12 mouse cellular contexts compared by ENCODE assay signal in genomic region chr4:139115721-139116120, GRCm38 (mm10). TPM values are rescaled to one million over a fixed set of nuclear protein-coding genes. Genes with fewer than 3 reads are reported as not detected.
A peak's percentile ranks its signal among the peaks of the same experiment; 100 is the strongest.
DNase-seq lines count a peak whose midpoint lies in the region; ATAC-seq and TF ChIP-seq lines count a peak whose summit lies in the region.
"Had no signal": no experiment of that assay in that cellular context is flagged by ENCODE, and none has a peak within 500 bp of the region (broad histone marks: within the 10 kb centered on the region; RNA-seq: fewer than 3 reads in every experiment).

No protein-coding gene starts in this region.

- no peak for TF ChIP-seq RAD21 in CH12.LX (IDR thresholded peaks at IDR 0.05; ENCODE audit: low read depth, low read length)

- H3K9ac ChIP-seq in embryonic facial prominence, embryonic 11.5 days (replicated peaks; ENCODE audit: low read length), result no peak overlapping the region
- no peak overlapping the region for H3K9ac ChIP-seq in limb, embryonic 11.5 days (ENCODE audit: low read length)
- no peak overlapping the region for H3K9ac ChIP-seq in CH12.LX (ENCODE audit: insufficient read depth, low read depth)
- H3K9ac ChIP-seq: hindbrain, embryonic 14.5 days had no signal

- DNase-seq in embryonic facial prominence, embryonic 11.5 days (ENCODE audit: low spot score), result peak; percentile 34
- DNase-seq in embryonic facial prominence, embryonic 10.5 days (ENCODE audit: low spot score), result no peak
- DNase-seq in limb, embryonic 11.5 days (ENCODE audit: low spot score), result peak; percentile 38
- no peak for DNase-seq in limb, embryonic 10.5 days (ENCODE audit: low spot score)
- peak; percentile 36 for DNase-seq in CH12.LX (ENCODE audit: extremely low read depth)
- DNase-seq in urinary bladder, postnatal 14 days (ENCODE audit: low spot score), result no peak
- DNase-seq in left cerebral cortex, postnatal 25 days (ENCODE audit: low spot score in 2 of 2), result no peak
- DNase-seq: adrenal gland, postnatal 10 days; layer of hippocampus, adult 9-11 months had no signal

- no peak for ATAC-seq in embryonic facial prominence, embryonic 11.5 days (replicated peaks; ENCODE audit: insufficient number of reproducible peaks, low FRiP score, low TSS enrichment, low read depth)
- ATAC-seq in limb, embryonic 11.5 days (ENCODE audit: insufficient number of reproducible peaks, low FRiP score, low TSS enrichment, low read depth), result no peak
- peak; percentile 62; the same call in 1 of the 2 replicates for ATAC-seq in erythroblast, adult 5-6 weeks (replicated peaks; ENCODE audit: low FRiP score, poor library complexity, severe bottlenecking)

- intact Hi-C loops in left cerebral cortex, postnatal 25 days (cut with DNase I), result no loop called here

- H3K79me2 ChIP-seq in CH12.LX (replicated peaks; ENCODE audit: control insufficient read depth, extremely low read depth, insufficient read depth, poor library complexity, severe bottlenecking), result peaks cover 91% of the 10 kb centered on the region

- no peak for TF ChIP-seq EP300 in CH12.LX (IDR thresholded peaks at IDR 0.05; ENCODE audit: low read length)

- H3K4me3 ChIP-seq in embryonic facial prominence, embryonic 11.5 days (ENCODE audit: low read depth, low read length), result no peak overlapping the region
- no peak overlapping the region for H3K4me3 ChIP-seq in embryonic facial prominence, embryonic 10.5 days
- no peak overlapping the region for H3K4me3 ChIP-seq in limb, embryonic 11.5 days (ENCODE audit: low read depth, low read length)
- H3K4me3 ChIP-seq in limb, embryonic 10.5 days, result no peak overlapping the region
- no peak overlapping the region for H3K4me3 ChIP-seq in CH12.LX (replicated peaks in 1 of 3; ENCODE audit: low read depth in 2 of 3, low read length in 2 of 3, poor library complexity in 1 of 3)

- TF ChIP-seq CTCF in CH12.LX (conservative IDR thresholded peaks at IDR 0.05 in 1 of 2, IDR thresholded peaks at IDR 0.05 in 1 of 2; ENCODE audit: low read depth in 2 of 2, low read length in 2 of 2), result peak; percentile 29 to 32; a peak in 3 of 4 replicates

- H3K36me3 ChIP-seq in embryonic facial prominence, embryonic 11.5 days (replicated peaks; ENCODE audit: control insufficient read depth, insufficient read depth, low read depth, low read length), result no peaks in the 10 kb centered on the region
- 0 out of 2 replicates have a peak, but pooled peaks cover 6% of the 10 kb centered on the region for H3K36me3 ChIP-seq in embryonic facial prominence, embryonic 10.5 days (replicated peaks)
- H3K36me3 ChIP-seq in limb, embryonic 11.5 days (ENCODE audit: control insufficient read depth, insufficient read depth, low read length), result no peaks in the 10 kb centered on the region
- H3K36me3 ChIP-seq in limb, embryonic 10.5 days, result no peaks in the 10 kb centered on the region
- peaks cover 0 to 60% of the 10 kb centered on the region in 2 experiments for H3K36me3 ChIP-seq in CH12.LX (replicated peaks in 1 of 2; ENCODE audit: control insufficient read depth in 1 of 2, insufficient read depth in 1 of 2, low read length in 1 of 2)

- H3K9me3 ChIP-seq in embryonic facial prominence, embryonic 11.5 days (replicated peaks; ENCODE audit: control insufficient read depth, low read length), result no peaks in the 10 kb centered on the region
- H3K9me3 ChIP-seq in embryonic facial prominence, embryonic 10.5 days, result no peaks in the 10 kb centered on the region
- H3K9me3 ChIP-seq in limb, embryonic 11.5 days (ENCODE audit: control insufficient read depth, low read length), result no peaks in the 10 kb centered on the region
- no peaks in the 10 kb centered on the region for H3K9me3 ChIP-seq in limb, embryonic 10.5 days (replicated peaks)
- H3K9me3 ChIP-seq in CH12.LX (replicated peaks; ENCODE audit: low read length), result no peaks in the 10 kb centered on the region

- TF ChIP-seq POLR2A in CH12.LX (IDR thresholded peaks at IDR 0.05; ENCODE audit: low read depth, low read length), result no peak

- dilution Hi-C loops in CH12.LX (cut with MboI; ENCODE audit: extremely low pct_ligation_motif_present, extremely low pct_unique_long_range_greater_than_20kb, low sequenced_read_pairs), result no loop called here

- H3K4me2 ChIP-seq in embryonic facial prominence, embryonic 11.5 days (ENCODE audit: low read depth, low read length), result no peak overlapping the region
- no peak overlapping the region for H3K4me2 ChIP-seq in limb, embryonic 11.5 days (ENCODE audit: low read depth, severe bottlenecking)
- H3K4me2 ChIP-seq in CH12.LX (ENCODE audit: insufficient read depth, low read depth, poor library complexity, severe bottlenecking), result no peak overlapping the region
- H3K4me2 ChIP-seq: hindbrain, embryonic 14.5 days had no signal

- no peak overlapping the region for H3K27ac ChIP-seq in embryonic facial prominence, embryonic 11.5 days (replicated peaks; ENCODE audit: low read depth, low read length)
- H3K27ac ChIP-seq in embryonic facial prominence, embryonic 10.5 days (replicated peaks), result no peak overlapping the region
- H3K27ac ChIP-seq in limb, embryonic 11.5 days (replicated peaks; ENCODE audit: low read depth, low read length), result no peak overlapping the region
- H3K27ac ChIP-seq in limb, embryonic 10.5 days, result no peak overlapping the region
- H3K27ac ChIP-seq in CH12.LX (ENCODE audit: insufficient read depth, low read depth), result no peak overlapping the region
- H3K27ac ChIP-seq: hindbrain, embryonic 14.5 days had no signal

- H3K4me1 ChIP-seq in embryonic facial prominence, embryonic 11.5 days (ENCODE audit: control insufficient read depth, insufficient read depth, low read length), result peaks cover 2% of the 10 kb centered on the region; the same call in 1 of the 2 replicates
- H3K4me1 ChIP-seq in embryonic facial prominence, embryonic 10.5 days, result peaks cover 35% of the 10 kb centered on the region
- H3K4me1 ChIP-seq in limb, embryonic 11.5 days (ENCODE audit: control insufficient read depth, insufficient read depth, low read length), result no peaks in the 10 kb centered on the region
- peaks cover 10% of the 10 kb centered on the region for H3K4me1 ChIP-seq in limb, embryonic 10.5 days
- peaks cover 2 to 57% of the 10 kb centered on the region in 2 experiments; a peak in 3 of 4 replicates for H3K4me1 ChIP-seq in CH12.LX (ENCODE audit: control insufficient read depth in 1 of 2, insufficient read depth in 2 of 2)

- in situ Hi-C loops in CH12.LX (cut with MboI; ENCODE audit: low pct_ligation_motif_present, low pct_unique_long_range_greater_than_20kb, low sequenced_read_pairs), result no loop called here

- H3K27me3 ChIP-seq in embryonic facial prominence, embryonic 11.5 days (ENCODE audit: control insufficient read depth, insufficient read depth, low read length), result no peaks in the 10 kb centered on the region
- no peaks in the 10 kb centered on the region for H3K27me3 ChIP-seq in embryonic facial prominence, embryonic 10.5 days (replicated peaks; ENCODE audit: low read depth, poor library complexity, severe bottlenecking)
- H3K27me3 ChIP-seq in limb, embryonic 11.5 days (ENCODE audit: control insufficient read depth, insufficient read depth, low read length), result no peaks in the 10 kb centered on the region
- no peaks in the 10 kb centered on the region for H3K27me3 ChIP-seq in limb, embryonic 10.5 days (ENCODE audit: low read depth, poor library complexity, severe bottlenecking)
- no peaks in the 10 kb centered on the region for H3K27me3 ChIP-seq in CH12.LX (replicated peaks)

- WGBS in embryonic facial prominence, embryonic 11.5 days, result 90% methylated on average over 5 of the region's 5 CpGs
- WGBS in embryonic facial prominence, embryonic 10.5 days, result 88% methylated on average over 5 of the region's 5 CpGs
- 83% methylated on average over 5 of the region's 5 CpGs for WGBS in limb, embryonic 11.5 days
- WGBS in limb, embryonic 10.5 days, result 89% methylated on average over 5 of the region's 5 CpGs

RNA-seq across cellular contexts. Expression of gene Minos1, which starts 15.2 kb away (rescaled TPM):
- polyA plus RNA-seq in embryonic facial prominence, embryonic 11.5 days (2014; fragmentation: Nextera tagmentation; extraction: Ambion mirVana), result 492 and 522 TPM in 2 replicates
- 431 and 444 TPM in 2 replicates for polyA plus RNA-seq in embryonic facial prominence, embryonic 10.5 days (2016; fragmentation: Nextera tagmentation; extraction: Ambion mirVana)
- polyA plus RNA-seq in limb, embryonic 11.5 days (2014; fragmentation: Nextera tagmentation; extraction: Ambion mirVana), result 404 and 456 TPM in 2 replicates
- polyA plus RNA-seq in limb, embryonic 10.5 days (2016; fragmentation: Nextera tagmentation; extraction: Ambion mirVana), result 393 and 402 TPM in 2 replicates
- total RNA-seq in CH12.LX (2012; rRNA removed), result 139 and 151 TPM in 2 replicates
- 36.8 and 39.2 TPM in 2 replicates for total RNA-seq in CH12.LX (2014; rRNA removed)
- polyA plus RNA-seq in CH12.LX (2012; ENCODE audit: insufficient read length, low read depth), result 410 and 418 TPM in 2 replicates
- total RNA-seq in erythroblast, adult 5-6 weeks (2015; ENCODE audit: low replicate concordance), result 103 and 127 TPM in 2 replicates
- 36.6 and 91.7 TPM in 2 replicates for total RNA-seq in erythroblast, adult 5-6 weeks (2017; ENCODE audit: low replicate concordance)
- total RNA-seq in left cerebral cortex, postnatal 25 days (2021), result 100 to 1,000 TPM; 215 to 218 TPM

RNA-seq across cellular contexts. Expression of gene Nbl1, which starts 22.9 kb away (rescaled TPM):
- polyA plus RNA-seq in embryonic facial prominence, embryonic 11.5 days (2014; fragmentation: Nextera tagmentation; extraction: Ambion mirVana), result 91.6 and 106 TPM in 2 replicates
- 51.7 and 80.8 TPM in 2 replicates for polyA plus RNA-seq in embryonic facial prominence, embryonic 10.5 days (2016; fragmentation: Nextera tagmentation; extraction: Ambion mirVana)
- polyA plus RNA-seq in limb, embryonic 11.5 days (2014; fragmentation: Nextera tagmentation; extraction: Ambion mirVana), result 51.8 and 53.8 TPM in 2 replicates
- 12.5 and 28.7 TPM in 2 replicates for polyA plus RNA-seq in limb, embryonic 10.5 days (2016; fragmentation: Nextera tagmentation; extraction: Ambion mirVana)
- 0.55 and 0.89 TPM in 2 replicates for total RNA-seq in CH12.LX (2012; rRNA removed)
- 1.4 and 1.5 TPM in 2 replicates for total RNA-seq in CH12.LX (2014; rRNA removed)
- polyA plus RNA-seq in CH12.LX (2012; ENCODE audit: insufficient read length, low read depth), result 2.0 and 3.3 TPM in 2 replicates
- total RNA-seq in erythroblast, adult 5-6 weeks (2015; ENCODE audit: low replicate concordance), result not detected in 2 replicates
- not detected in 2 replicates for total RNA-seq in erythroblast, adult 5-6 weeks (2017; ENCODE audit: low replicate concordance)
- total RNA-seq in left cerebral cortex, postnatal 25 days (2021), result 10 to 100 TPM; 65.9 to 78.4 TPM

RNA-seq across cellular contexts. Expression of gene Htr6, which starts 40.4 kb away (rescaled TPM):
- polyA plus RNA-seq in embryonic facial prominence, embryonic 11.5 days (2014; fragmentation: Nextera tagmentation; extraction: Ambion mirVana), result 0.49 and 0.56 TPM in 2 replicates
- polyA plus RNA-seq in embryonic facial prominence, embryonic 10.5 days (2016; fragmentation: Nextera tagmentation; extraction: Ambion mirVana), result 0.23 and 0.26 TPM in 2 replicates
- 0.07 and 0.11 TPM in 2 replicates for polyA plus RNA-seq in limb, embryonic 11.5 days (2014; fragmentation: Nextera tagmentation; extraction: Ambion mirVana)
- polyA plus RNA-seq in limb, embryonic 10.5 days (2016; fragmentation: Nextera tagmentation; extraction: Ambion mirVana), result not detected in 2 replicates
- total RNA-seq in CH12.LX (2012; rRNA removed) (not detected in 2 replicates), CH12.LX (2014; rRNA removed) (not detected in 2 replicates)
- not detected in 2 replicates for polyA plus RNA-seq in CH12.LX (2012; ENCODE audit: insufficient read length, low read depth)
- not detected in 2 replicates for total RNA-seq in erythroblast, adult 5-6 weeks (2015; ENCODE audit: low replicate concordance)
- total RNA-seq in erythroblast, adult 5-6 weeks (2017; ENCODE audit: low replicate concordance), result not detected in 2 replicates
- 1 to 10 TPM; 6.4 to 6.6 TPM for total RNA-seq in left cerebral cortex, postnatal 25 days (2021)
- polyA plus RNA-seq: liver, embryonic 16.5 days had no signal

Comparison
In these comparisons a context has a peak if more than half of its experiments do, and no peak if none do; other contexts are left out.
1. DNase-seq: peak in embryonic facial prominence, embryonic 11.5 days (single experiment), limb, embryonic 11.5 days (single experiment) and CH12.LX (single experiment); none in embryonic facial prominence, embryonic 10.5 days (single experiment), limb, embryonic 10.5 days (single experiment), urinary bladder, postnatal 14 days (single experiment) and left cerebral cortex, postnatal 25 days (0 of 2).